Mouse (Mus musculus) CH12.LX (cell line): ENCODE results near the gene Tll1. TPM values are rescaled to one million over a fixed set of nuclear protein-coding genes. Genes with fewer than 3 reads are reported as not detected.

Source experiments
- DNase-seq: peaks from one replicate; pipeline ENCODE4 v3.0.0-alpha.2; 2013; ENCODE audit errors: extremely low read depth
- H3K27ac ChIP-seq: 2 replicates; pipeline ENCODE4 v1.5.1; 2012; ENCODE audit warnings: low read depth, mild to moderate bottlenecking, control low read depth, moderate library complexity; ENCODE audit not compliant: insufficient read depth
- H3K27me3 ChIP-seq: replicated peaks from 2 replicates; pipeline ENCODE3; 2012; ENCODE audit warnings: inconsistent platforms
- H3K36me3 ChIP-seq, 2 experiments: replicated peaks in 1 of 2; 2 replicates each; pipeline versions ENCODE3 to v1.6.1; 2012; ENCODE audit warnings: inconsistent platforms in 1 of 2, low read length in 1 of 2, mild to moderate bottlenecking in 1 of 2, mixed read lengths in 1 of 2, moderate library complexity in 1 of 2; ENCODE audit not compliant: control insufficient read depth in 1 of 2, insufficient read depth in 1 of 2
- H3K4me1 ChIP-seq, 2 experiments: 2 replicates each; pipeline ENCODE4 v1.6.1; 2012; ENCODE audit warnings: inconsistent platforms in 1 of 2, moderate library complexity in 1 of 2; ENCODE audit not compliant: insufficient read depth in 2 of 2, control insufficient read depth in 1 of 2
- H3K4me2 ChIP-seq: 2 replicates; pipeline ENCODE4 v1.6.1; 2012; ENCODE audit warnings: low read depth, mild to moderate bottlenecking, control low read depth; ENCODE audit not compliant: poor library complexity, insufficient read depth, severe bottlenecking
- H3K4me3 ChIP-seq, 3 experiments: fragments of 150-350 bp in 1 of 3; sonication (generic) in 1 of 3; replicated peaks in 1 of 3; 2 replicates each; pipeline versions ENCODE3 to v1.5.1; 2011 to 2012; ENCODE audit warnings: low read depth in 2 of 3, low read length in 2 of 3, mild to moderate bottlenecking in 2 of 3, moderate library complexity in 2 of 3, control low read depth in 1 of 3, improper control_type of control experiment in 1 of 3, inconsistent platforms in 1 of 3, mixed read lengths in 1 of 3; ENCODE audit not compliant: poor library complexity in 1 of 3
- H3K79me2 ChIP-seq: replicated peaks from 2 replicates; pipeline ENCODE4 v1.6.1; 2012; ENCODE audit warnings: mild to moderate bottlenecking, moderate library complexity; ENCODE audit not compliant: control insufficient read depth, poor library complexity, insufficient read depth, severe bottlenecking; ENCODE audit errors: extremely low read depth
- H3K9ac ChIP-seq: 2 replicates; pipeline ENCODE4 v1.6.1; 2012; ENCODE audit warnings: low read depth, mild to moderate bottlenecking, control low read depth, moderate library complexity; ENCODE audit not compliant: insufficient read depth
- H3K9me3 ChIP-seq: replicated peaks from 2 replicates; pipeline ENCODE3; 2012; ENCODE audit warnings: low read length, inconsistent platforms, mixed read lengths
- BHLHE40 ChIP-seq: IDR thresholded peaks from 2 replicates; pipeline ENCODE4 v1.6.1; 2011; ENCODE audit warnings: mild to moderate bottlenecking, low read depth, low read length, improper control_type of control experiment
- CHD2 ChIP-seq: IDR thresholded peaks from 2 replicates; pipeline ENCODE4 v1.6.1; 2011; ENCODE audit warnings: low read length, improper control_type of control experiment
- CTCF ChIP-seq, 2 experiments: IDR thresholded peaks in 1 of 2; conservative IDR thresholded peaks in 1 of 2; 2 replicates each; pipeline ENCODE4 v1.5.1; 2011 to 2012; ENCODE audit warnings: low read depth in 2 of 2, low read length in 2 of 2, improper control_type of control experiment in 1 of 2, inconsistent platforms in 1 of 2, mild to moderate bottlenecking in 1 of 2, moderate library complexity in 1 of 2
- E2F4 ChIP-seq: IDR thresholded peaks from 2 replicates; pipeline ENCODE4 v1.6.1; 2011; ENCODE audit warnings: low read depth, low read length, improper control_type of control experiment; ENCODE audit not compliant: insufficient replicate concordance
- ELF1 ChIP-seq: IDR thresholded peaks from 2 replicates; pipeline ENCODE4 v1.6.1; 2014; ENCODE audit warnings: low read depth, mild to moderate bottlenecking, inconsistent platforms, low read length, improper control_type of control experiment
- GABPA ChIP-seq: IDR thresholded peaks from 2 replicates; pipeline ENCODE4 v1.6.1; 2012; ENCODE audit warnings: low read depth, low read length, improper control_type of control experiment, inconsistent platforms; ENCODE audit not compliant: insufficient replicate concordance
- HCFC1 ChIP-seq: IDR thresholded peaks from 2 replicates; pipeline ENCODE4 v1.6.1; 2012; ENCODE audit warnings: low read depth, mild to moderate bottlenecking, inconsistent platforms, low read length, improper control_type of control experiment
- IRF4 ChIP-seq: IDR thresholded peaks from 2 replicates; pipeline ENCODE4 v1.6.1; 2014; ENCODE audit warnings: low read depth, mild to moderate bottlenecking, inconsistent platforms, low read length, improper control_type of control experiment
- MAZ ChIP-seq: IDR thresholded peaks from 2 replicates; pipeline ENCODE4 v1.6.1; 2012; ENCODE audit warnings: low read depth, mild to moderate bottlenecking, inconsistent platforms, low read length, improper control_type of control experiment, moderate library complexity
- MEF2A ChIP-seq: IDR thresholded peaks from 2 replicates; pipeline ENCODE4 v1.6.1; 2014; ENCODE audit warnings: low read depth, mild to moderate bottlenecking, inconsistent platforms, low read length, improper control_type of control experiment, borderline replicate concordance
- PAX5 ChIP-seq: IDR thresholded peaks from 2 replicates; pipeline ENCODE4 v1.6.1; 2012; ENCODE audit warnings: low read length, inconsistent platforms, mixed read lengths
- POLR2A ChIP-seq: IDR thresholded peaks from 2 replicates; pipeline ENCODE4 v1.6.1; 2011; ENCODE audit warnings: low read depth, mild to moderate bottlenecking, improper control_type of control experiment, low read length
- RAD21 ChIP-seq: IDR thresholded peaks from 2 replicates; pipeline ENCODE4 v1.6.1; 2011; ENCODE audit warnings: low read depth, mild to moderate bottlenecking, low read length, improper control_type of control experiment, moderate library complexity
- RCOR1 ChIP-seq: conservative IDR thresholded peaks from 2 replicates; pipeline ENCODE4 v1.6.1; 2012; ENCODE audit warnings: low read depth, mild to moderate bottlenecking, inconsistent platforms, low read length, improper control_type of control experiment
- SMC3 ChIP-seq: IDR thresholded peaks from 2 replicates; pipeline ENCODE4 v1.6.1; 2011; ENCODE audit warnings: low read depth, low read length, improper control_type of control experiment
- TBP ChIP-seq: conservative IDR thresholded peaks from 2 replicates; pipeline ENCODE4 v1.6.1; 2011; ENCODE audit warnings: low read depth, low read length, improper control_type of control experiment
- TCF12 ChIP-seq: IDR thresholded peaks from 2 replicates; pipeline ENCODE4 v1.6.1; 2014; ENCODE audit warnings: low read depth, mild to moderate bottlenecking, inconsistent platforms, low read length, improper control_type of control experiment
- UBTF ChIP-seq: IDR thresholded peaks from 2 replicates; pipeline ENCODE4 v1.6.1; 2012; ENCODE audit warnings: low read depth, mild to moderate bottlenecking, inconsistent platforms, low read length, improper control_type of control experiment, moderate library complexity
- USF2 ChIP-seq: conservative IDR thresholded peaks from 2 replicates; pipeline ENCODE4 v1.6.1; 2011; ENCODE audit warnings: low read depth, low read length, improper control_type of control experiment
- ZKSCAN1 ChIP-seq: IDR thresholded peaks from 2 replicates; pipeline ENCODE4 v1.6.1; 2012; ENCODE audit warnings: low read depth, inconsistent platforms, low read length, improper control_type of control experiment, borderline replicate concordance
- dilution Hi-C: fragments of 300-500 bp; cut with MboI; formaldehyde crosslinking; loops from 2 replicates; pipeline ENCODE4 v1.14.3; 2020; ENCODE audit warnings: low sequenced_read_pairs; ENCODE audit not compliant: extremely low pct_unique_long_range_greater_than_20kb, extremely low pct_ligation_motif_present
- in situ Hi-C: fragments of 300-500 bp; cut with MboI; formaldehyde crosslinking; loops from 3 replicates; pipeline ENCODE4 v1.14.3; 2019; ENCODE audit warnings: low sequenced_read_pairs, low pct_ligation_motif_present, low pct_unique_long_range_greater_than_20kb, mixed read lengths
- polyA plus RNA-seq: library from polyadenylated mRNA; unstranded; fragments of >175 nt; gene quantifications from 2 replicates; pipeline ENCODE4 v1.2.1, GENCODE M21; 2012; ENCODE audit warnings: low read depth; ENCODE audit not compliant: insufficient read length
- total RNA-seq, 2 experiments: library from RNA; depleted of rRNA; stranded (reverse); fragments of 300-350 nt in 1 of 2; fragments of >200 nt in 1 of 2; gene quantifications; 2 replicates each; pipeline ENCODE4 v1.2.3; 2012 to 2014

Gene Tll1
- total and polyA plus RNA-seq, 3 experiments: not detected

DNA sequence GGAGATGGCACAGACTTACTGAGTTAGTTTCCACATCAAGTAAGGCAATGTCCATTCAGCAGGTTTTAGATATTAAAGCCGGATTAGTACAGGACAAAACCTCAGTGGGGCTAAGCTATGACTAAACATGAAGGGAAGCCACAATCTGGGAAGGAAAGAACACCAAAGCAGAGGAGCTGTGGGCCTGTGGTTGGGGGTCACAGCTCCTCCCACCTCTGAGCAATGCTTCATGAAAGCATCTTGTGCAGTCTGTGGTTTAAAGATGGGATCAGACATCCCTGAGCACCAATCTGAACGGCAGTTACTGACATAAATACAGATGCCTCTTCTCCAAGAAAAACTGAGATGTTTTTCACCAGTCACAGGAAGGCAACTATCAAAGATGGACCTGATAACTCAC is 132.7 kb downstream of the Tll1 start:
- no peak for DNase-seq
- Histone ChIP-seq H3K79me2 (no peaks in the 10 kb centered on the region), H3K27ac (no peak overlapping the region), H3K4me1 (no peaks in the 10 kb centered on the region), H3K36me3 (no peaks in the 10 kb centered on the region), H3K27me3 (no peaks in the 10 kb centered on the region), H3K4me2 (no peak overlapping the region), H3K4me3 (no peak overlapping the region), H3K9ac (no peak overlapping the region), H3K9me3 (peaks cover 37% of the 10 kb centered on the region)
- in situ Hi-C loops: no loop called here
- dilution Hi-C loops: no loop called here
- TF ChIP-seq UBTF: no peak
- no peak for TF ChIP-seq ELF1
- TF ChIP-seq TBP: no peak
- no peak for TF ChIP-seq ZKSCAN1
- no peak for TF ChIP-seq USF2
- TF ChIP-seq RAD21: no peak
- TF ChIP-seq CTCF (conservative IDR thresholded peaks at IDR 0.05 in 1 of 2, IDR thresholded peaks at IDR 0.05 in 1 of 2; ENCODE audit: low read depth in 2 of 2, low read length in 2 of 2): no peak
- TF ChIP-seq BHLHE40: no peak

DNA sequence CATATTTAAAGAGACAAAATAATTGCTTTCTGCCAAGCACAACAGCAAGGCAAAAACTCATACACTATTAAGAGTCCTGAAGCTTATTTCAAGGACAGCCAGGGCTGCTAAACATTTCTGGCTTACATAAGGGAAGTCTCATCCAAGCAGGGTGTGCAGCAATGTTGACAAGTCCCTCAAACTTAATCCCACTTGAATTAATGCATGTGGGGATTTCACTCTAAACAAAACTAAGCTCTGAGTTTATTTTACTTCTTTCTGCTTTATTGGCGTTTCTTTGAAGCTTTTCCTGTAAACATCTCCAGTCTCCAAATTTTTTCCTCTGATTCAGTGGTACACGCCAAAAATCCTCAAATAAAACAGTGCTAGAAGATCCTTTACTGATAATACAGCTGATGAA is 146.2 kb downstream of the Tll1 start:
- in situ Hi-C loops: no loop called here

DNA sequence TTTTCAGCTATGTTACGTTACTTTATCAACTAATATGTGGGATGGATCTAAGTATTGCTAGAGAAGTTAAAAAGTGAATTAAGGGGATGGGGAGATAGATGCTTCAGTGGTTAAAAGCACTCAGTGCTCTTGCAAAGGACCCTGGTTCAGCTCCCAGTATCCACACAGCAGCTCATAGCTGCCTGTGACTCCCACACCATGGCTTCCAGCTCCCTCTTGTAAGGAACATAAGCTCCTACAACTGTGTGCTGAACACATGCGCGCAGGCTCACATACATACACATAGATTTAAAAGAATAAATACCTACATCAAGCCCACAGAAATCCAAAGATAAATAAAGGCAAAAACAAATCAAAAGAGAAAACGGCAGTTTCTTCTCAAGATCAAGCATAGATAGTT is 148.5 kb downstream of the Tll1 start:
- no peak for DNase-seq
- Histone ChIP-seq H3K4me1 (no peaks in the 10 kb centered on the region), H3K9me3 (peaks cover 22% of the 10 kb centered on the region), H3K79me2 (no peaks in the 10 kb centered on the region), H3K4me2 (no peak overlapping the region), H3K36me3 (no peaks in the 10 kb centered on the region), H3K9ac (no peak overlapping the region), H3K27ac (no peak overlapping the region), H3K4me3 (no peak overlapping the region), H3K27me3 (no peaks in the 10 kb centered on the region)
- dilution Hi-C loops: no loop called here
- in situ Hi-C loops: no loop called here
- TF ChIP-seq MEF2A: no peak

More for the DNA sequence above, 146.2 kb downstream of the Tll1 start:
- Histone ChIP-seq H3K4me1 (no peaks in the 10 kb centered on the region), H3K4me3 (no peak overlapping the region), H3K9ac (no peak overlapping the region), H3K36me3 (no peaks in the 10 kb centered on the region), H3K4me2 (no peak overlapping the region), H3K27me3 (no peaks in the 10 kb centered on the region), H3K27ac (no peak overlapping the region), H3K79me2 (no peaks in the 10 kb centered on the region), H3K9me3 (peaks cover 19% of the 10 kb centered on the region)
- TF ChIP-seq POLR2A (no peak), GABPA (no peak), ZKSCAN1 (no peak), SMC3 (no peak), BHLHE40 (no peak), E2F4 (no peak), IRF4 (no peak), CHD2 (no peak), RCOR1 (no peak), HCFC1 (no peak), PAX5 (no peak), TCF12 (no peak), MAZ (no peak)
- dilution Hi-C loops: no loop called here
- DNase-seq: no peak
